8 mouse cellular contexts compared by ENCODE assay signal in genomic region chr12:55388478-55388877, GRCm38 (mm10). TPM values are rescaled to one million over a fixed set of nuclear protein-coding genes. Genes with fewer than 3 reads are reported as not detected.
A peak's percentile ranks its signal among the peaks of the same experiment; 100 is the strongest.
DNase-seq lines count a peak whose midpoint lies in the region; ATAC-seq lines count a peak whose summit lies in the region.

No protein-coding gene starts in this region.

- peak; percentile 49 to 75 for DNase-seq in adrenal gland, adult (ENCODE audit: inconsistent age in 2 of 2, low spot score in 1 of 2)
- no peak for DNase-seq in adrenal gland, adult 8-10 months
- DNase-seq in right cerebral cortex, postnatal 10 days (ENCODE audit: low spot score in 2 of 2): peak; percentile 43 to 47
- DNase-seq in right cerebral cortex, postnatal 36 days (ENCODE audit: low spot score in 2 of 2): no peak
- peak; percentile 30 to 52 for DNase-seq in heart, postnatal 36 days
- peak; percentile 15 for DNase-seq in liver, embryonic 13.5 days
- DNase-seq in retina, postnatal 7 days (ENCODE audit: low read depth, low spot score): peak; percentile 30
- no peak for DNase-seq in urinary bladder, adult 2 months (ENCODE audit: low spot score)

- H3K27ac ChIP-seq in liver, embryonic 13.5 days: peak overlapping the region; percentile 29; the same call in 1 of the 2 replicates

- no peak overlapping the region for H3K9ac ChIP-seq in liver, embryonic 13.5 days

- peaks cover 34% of the 10 kb centered on the region for H3K4me1 ChIP-seq in liver, embryonic 13.5 days (replicated peaks)

- H3K4me3 ChIP-seq in liver, embryonic 13.5 days (replicated peaks): no peak overlapping the region

- peaks cover 13% of the 10 kb centered on the region for H3K27me3 ChIP-seq in liver, embryonic 13.5 days

- H3K4me2 ChIP-seq in liver, embryonic 13.5 days: no peak overlapping the region

- WGBS in liver, embryonic 13.5 days (ENCODE audit: insufficient replicate concordance): 35% methylated on average over 6 of the region's 6 CpGs

- ATAC-seq in liver, embryonic 13.5 days (ENCODE audit: low read depth): no peak

- intact Hi-C loops in heart, postnatal 36 days (cut with DNase I): no loop called here

- no peaks in the 10 kb centered on the region for H3K9me3 ChIP-seq in liver, embryonic 13.5 days (replicated peaks)

- no peaks in the 10 kb centered on the region for H3K36me3 ChIP-seq in liver, embryonic 13.5 days

RNA-seq across cellular contexts. Expression of gene Psma6, which starts 4.5 kb away (rescaled TPM):
- total RNA-seq in adrenal gland, adult 8-10 months (2022): 100 to 1,000 TPM; 196 to 232 (median 214) TPM
- total RNA-seq in heart, postnatal 36 days (2021): 100 to 1,000 TPM; 162 to 167 TPM
- 281 and 285 TPM in 2 replicates for polyA plus RNA-seq in liver, embryonic 13.5 days (2015; fragmentation: Nextera tagmentation; extraction: Ambion mirVana)
- polyA plus RNA-seq in urinary bladder, adult 2 months (2012; rRNA removed): 149 and 166 TPM in 2 replicates

Comparison
In these comparisons a context has a peak if more than half of its experiments do, and no peak if none do; other contexts are left out.
1. DNase-seq: peak in adrenal gland, adult (2 of 2), right cerebral cortex, postnatal 10 days (2 of 2), heart, postnatal 36 days (2 of 2), liver, embryonic 13.5 days (single experiment) and retina, postnatal 7 days (single experiment); none in adrenal gland, adult 8-10 months (single experiment), right cerebral cortex, postnatal 36 days (0 of 2) and urinary bladder, adult 2 months (single experiment).